Mouse (Mus musculus) layer of hippocampus, adult 8-10 months (tissue): ENCODE data around the gene 3110040M04Rik. TPM values are rescaled to one million over a fixed set of nuclear protein-coding genes. Genes with fewer than 3 reads are reported as not detected.
"Not testable (repeated sequence)": the region's sequence is repeated elsewhere in the genome, so short reads cannot be mapped to it uniquely, and the experiment has no call there.

ENCODE experiments used
- DNase-seq, 2 experiments: peaks; one replicate each; pipeline ENCODE4 v3.0.0; 2022; ENCODE audit warnings: low spot score in 2 of 2
- total RNA-seq, 4 experiments: library from RNA; stranded (reverse); gene quantifications; 2 replicates each; pipeline ENCODE4 v1.2.4; 2022

Gene 3110040M04Rik
- total RNA-seq: not detected

DNA sequence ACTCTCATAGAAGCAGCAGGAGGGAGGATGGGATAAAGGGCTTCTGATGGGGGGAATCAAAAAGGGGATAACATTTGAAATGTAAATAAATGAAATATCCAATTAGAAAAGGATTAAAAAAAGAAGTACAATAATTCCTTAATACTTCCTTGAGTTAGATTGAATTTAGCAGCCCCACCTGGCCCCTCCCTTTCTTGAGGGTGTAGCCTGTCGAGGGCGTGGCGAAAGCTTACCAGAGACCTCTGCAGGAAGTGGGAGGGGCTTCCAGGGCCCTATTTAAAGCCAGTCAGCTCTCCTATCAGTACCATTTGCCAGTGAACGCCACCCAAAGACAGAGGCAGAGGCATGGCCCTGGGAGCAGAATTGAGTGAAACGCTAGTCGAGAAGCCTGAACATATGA, at the start of gene 3110040M04Rik:
TSS of gene 3110040M04Rik (plus strand) at position 304 of the 400 bp plus-strand sequence.
- not testable (repeated sequence) for DNase-seq

DNA sequence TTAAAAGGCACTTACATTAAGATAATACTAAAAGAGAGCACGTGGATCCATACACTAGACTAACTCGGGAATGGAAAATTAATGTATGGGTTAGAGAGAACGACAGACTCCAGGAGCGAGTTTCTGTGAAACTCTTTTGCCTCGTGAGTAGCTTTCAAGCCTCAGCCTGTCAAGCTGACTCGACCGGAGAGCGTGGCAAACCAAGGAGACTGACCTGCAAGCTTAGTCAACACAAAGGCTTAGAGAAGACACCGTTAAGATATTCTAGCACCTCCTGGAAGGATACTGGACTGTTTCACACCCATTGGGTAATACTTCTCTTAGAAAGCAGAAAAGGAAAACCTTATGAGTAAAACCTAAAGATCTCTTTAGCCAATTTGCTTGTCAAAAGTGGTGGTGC, 49.8 kb upstream of the 3110040M04Rik start:
- not testable (repeated sequence) for DNase-seq

DNA sequence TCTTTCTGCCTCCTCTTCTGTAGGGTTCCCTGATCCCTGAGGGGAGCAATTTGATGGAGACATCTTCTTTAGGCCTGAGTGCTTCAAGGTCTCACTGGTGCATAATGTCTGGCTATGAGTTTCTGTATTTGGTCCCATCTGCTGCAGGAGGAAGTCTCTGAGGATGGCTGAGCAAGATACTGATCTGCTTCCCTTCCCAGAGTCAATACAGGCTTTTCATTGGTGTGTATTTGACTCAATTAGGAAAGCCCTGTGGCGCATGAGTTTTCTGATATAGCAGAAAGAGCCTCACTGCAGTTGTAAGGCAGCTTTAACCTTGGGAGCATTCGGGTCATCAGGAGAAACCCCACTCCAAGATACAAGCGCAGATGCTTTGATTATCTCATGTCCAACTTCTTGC, 47.8 kb upstream of the 3110040M04Rik start:
- no peak for DNase-seq

- no peak for DNase-seq
Observed at GRCm38 (mm10) chr1:151156777-151157632, 46.9 kb upstream of the 3110040M04Rik start.

- no peak for DNase-seq
Observed at GRCm38 (mm10) chr1:151157963-151158856, 45.7 kb upstream of the 3110040M04Rik start.

DNA sequence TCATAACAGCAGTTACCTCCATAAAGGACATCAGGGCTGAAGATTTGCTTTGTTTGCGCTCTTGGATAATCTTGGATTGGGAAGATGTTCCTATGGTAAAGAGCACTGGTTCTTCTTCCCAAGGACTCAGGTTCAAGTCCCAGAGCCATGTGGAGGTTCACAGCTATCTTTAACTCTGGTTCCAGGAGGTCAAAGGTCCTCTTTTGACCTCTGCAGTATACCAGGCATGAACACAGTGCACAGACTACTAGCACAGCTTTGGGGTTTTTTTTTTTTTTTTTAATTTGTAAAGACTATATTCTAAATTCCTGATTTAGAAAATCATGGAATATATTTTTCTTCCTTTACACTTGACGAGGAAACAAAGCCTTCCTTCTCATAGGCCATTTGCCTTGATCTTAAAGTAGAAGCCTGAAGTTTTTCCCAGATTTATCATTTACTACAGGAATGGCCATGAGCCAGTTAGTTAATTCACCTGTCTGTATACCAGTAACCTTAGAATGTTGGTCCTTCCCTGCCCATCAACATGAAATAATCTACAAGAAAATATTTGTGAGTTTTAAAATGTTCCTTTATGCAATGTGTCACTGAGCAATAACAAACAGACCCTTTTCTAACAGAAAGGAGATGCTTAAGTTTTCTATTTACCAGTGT, 44.9 kb upstream of the 3110040M04Rik start:
- DNase-seq: no peak

GRCm38 (mm10) chr1:151166031-151166430, 37.9 kb upstream of the 3110040M04Rik start:
- DNase-seq: no peak

DNA sequence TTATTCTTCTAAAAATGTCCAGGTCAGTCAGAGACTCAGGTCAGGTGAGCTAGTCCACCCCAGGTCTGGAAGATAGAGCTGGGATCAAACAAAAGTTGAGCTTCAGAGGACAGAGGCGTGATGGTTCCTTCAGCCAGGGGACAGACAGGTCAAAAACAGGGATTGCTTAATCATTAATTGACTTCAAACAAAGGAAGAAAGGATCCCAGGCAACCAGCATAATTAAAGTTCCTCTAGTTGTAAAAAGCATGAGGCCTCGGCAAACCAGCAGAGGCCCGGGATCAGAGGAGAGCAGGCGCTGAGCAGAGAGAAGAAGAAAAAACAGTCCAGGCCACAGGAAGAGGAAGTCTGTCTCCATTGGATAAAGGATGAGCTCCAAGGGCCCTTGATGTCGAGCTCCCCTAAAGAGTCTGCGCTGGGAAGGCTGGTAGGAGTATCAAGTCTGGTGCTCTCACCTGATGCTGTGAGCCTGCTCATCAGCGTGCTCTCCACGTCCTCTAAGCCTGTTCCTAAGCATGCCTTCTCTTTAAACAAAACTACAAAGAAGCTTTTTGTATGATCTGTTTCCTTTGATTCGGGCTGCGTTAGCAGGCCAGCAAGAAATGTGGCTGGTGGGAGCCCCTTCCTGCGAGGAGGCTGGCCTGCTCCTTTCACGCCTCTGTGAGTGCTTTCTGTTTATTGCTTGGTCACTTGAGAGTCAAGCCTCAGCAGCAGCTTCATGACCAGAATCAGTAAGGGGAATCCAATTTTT, 36.4 kb upstream of the 3110040M04Rik start:
- peak in 1 of 2 experiments; percentile 10 for DNase-seq

DNA sequence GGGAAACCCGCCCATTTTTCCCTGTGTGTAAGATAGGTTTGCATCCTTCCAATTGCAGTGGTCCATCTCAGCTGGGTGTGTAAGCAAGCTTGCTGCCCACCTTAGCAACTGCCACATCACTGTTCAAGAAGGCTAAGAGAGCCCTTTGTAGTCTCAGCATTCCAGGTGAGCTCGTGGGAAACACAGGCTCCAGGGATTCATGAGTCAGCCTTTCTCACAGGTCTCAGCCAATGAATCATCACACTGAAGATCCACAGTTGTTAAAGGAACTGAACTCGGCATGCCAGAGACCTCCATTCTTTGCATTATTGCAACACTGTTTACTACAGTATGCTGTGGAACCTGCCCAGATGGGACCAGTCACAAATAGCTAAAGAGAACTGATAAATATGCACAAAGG, 35.3 kb upstream of the 3110040M04Rik start:
- no peak for DNase-seq

- no peak for DNase-seq
Observed at GRCm38 (mm10) chr1:151171572-151172461, 32.1 kb upstream of the 3110040M04Rik start.

- no peak for DNase-seq
Observed at GRCm38 (mm10) chr1:151177030-151177936, 26.6 kb upstream of the 3110040M04Rik start.

GRCm38 (mm10) chr1:151177937-151178271, 26.0 kb upstream of the 3110040M04Rik start:
- DNase-seq: no peak

DNA sequence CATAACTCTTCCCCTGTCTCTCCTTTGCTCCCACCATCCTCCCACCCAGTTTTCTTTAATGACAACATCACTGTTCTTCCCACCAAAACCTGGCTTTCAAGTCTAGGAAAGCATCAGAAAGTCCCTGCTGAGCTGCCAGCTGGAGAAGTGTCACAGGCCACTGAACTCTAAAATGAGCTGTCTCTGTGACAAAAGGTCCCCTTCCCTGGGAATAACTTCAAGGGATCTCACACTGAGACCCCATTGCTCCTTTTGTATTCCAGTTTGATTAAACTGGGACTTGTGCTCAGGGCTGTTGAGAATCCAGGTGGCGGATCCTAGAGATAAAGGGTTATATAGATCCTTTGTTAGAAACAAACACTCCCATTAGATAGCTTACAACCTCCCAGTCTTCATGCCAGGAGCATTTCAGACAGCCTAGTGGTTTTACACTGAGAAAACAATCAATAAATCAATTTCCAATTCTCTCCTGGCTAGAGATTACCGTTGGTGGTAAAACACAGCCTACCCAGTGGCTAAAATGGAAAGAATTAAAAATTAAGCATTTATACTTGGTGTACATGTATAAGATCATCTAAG, 25.3 kb upstream of the 3110040M04Rik start:
- DNase-seq: no peak

- DNase-seq: no peak
Observed at GRCm38 (mm10) chr1:151180167-151180566, 23.8 kb upstream of the 3110040M04Rik start.

DNA sequence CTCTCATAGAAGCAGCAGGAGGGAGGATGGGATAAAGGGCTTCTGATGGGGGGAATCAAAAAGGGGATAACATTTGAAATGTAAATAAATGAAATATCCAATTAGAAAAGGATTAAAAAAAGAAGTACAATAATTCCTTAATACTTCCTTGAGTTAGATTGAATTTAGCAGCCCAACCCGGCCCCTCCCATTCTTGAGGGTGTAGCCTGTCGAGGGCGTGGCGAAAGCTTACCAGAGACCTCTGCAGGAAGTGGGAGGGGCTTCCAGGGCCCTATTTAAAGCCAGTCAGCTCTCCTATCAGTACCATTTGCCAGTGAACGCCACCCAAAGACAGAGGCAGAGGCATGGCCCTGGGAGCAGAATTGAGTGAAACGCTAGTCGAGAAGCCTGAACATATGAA, 21.7 kb upstream of the 3110040M04Rik start, which contains the start of gene Gm47985:
TSS of gene Gm47985 (plus strand) at position 272 of the 400 bp plus-strand sequence.
- not testable (repeated sequence) for DNase-seq

DNA sequence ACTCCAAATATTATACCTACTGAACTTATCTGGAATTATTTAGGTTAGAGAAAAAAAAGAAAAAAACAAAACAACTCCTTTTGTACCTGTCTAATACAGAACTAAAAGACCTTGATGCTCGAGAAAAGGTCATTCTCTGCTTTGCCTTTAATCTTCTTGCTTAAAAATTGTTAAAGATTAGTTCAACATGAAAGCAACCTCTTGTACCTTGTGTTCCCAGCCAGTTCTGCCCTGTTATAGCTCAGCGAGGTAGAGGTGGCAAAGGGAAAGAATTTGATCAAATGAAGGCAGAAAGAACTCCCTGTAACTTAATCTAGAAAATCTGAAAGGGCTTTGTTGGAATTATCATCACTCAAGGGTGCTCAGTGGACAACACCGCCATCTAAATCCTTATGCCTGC, 17.7 kb upstream of the 3110040M04Rik start:
- not testable (repeated sequence) for DNase-seq

- DNase-seq: not testable (repeated sequence)
Observed at GRCm38 (mm10) chr1:151186879-151187424, 17.0 kb upstream of the 3110040M04Rik start.

GRCm38 (mm10) chr1:151188469-151188868, 15.5 kb upstream of the 3110040M04Rik start:
- no peak for DNase-seq
